Comparison of ENCODE assay signal across 10 mouse cellular contexts in genomic region chr11:45026674-45027073, GRCm38 (mm10).
DNase-seq lines count a peak whose midpoint lies in the region; ATAC-seq lines count a peak whose summit lies in the region.
"Had no signal": no experiment of that assay in that cellular context is flagged by ENCODE, and none has a peak within 500 bp of the region (broad histone marks: within the 10 kb centered on the region; RNA-seq: fewer than 3 reads in every experiment).

No protein-coding gene starts in this region.

- no peaks in the 10 kb centered on the region for H3K36me3 ChIP-seq in heart, embryonic 14.5 days (ENCODE audit: control insufficient read depth, insufficient read depth, low read length)
- H3K36me3 ChIP-seq in midbrain, embryonic 13.5 days = no peaks in the 10 kb centered on the region

- ATAC-seq in heart, embryonic 14.5 days (ENCODE audit: insufficient number of reproducible peaks, insufficient read depth, low FRiP score, low read depth) = no peak
- peak; percentile 82 for ATAC-seq in midbrain, embryonic 13.5 days

- peak overlapping the region; percentile 18 for H3K4me2 ChIP-seq in heart, embryonic 14.5 days (ENCODE audit: low read length)
- H3K4me2 ChIP-seq in midbrain, embryonic 13.5 days (replicated peaks) = peak overlapping the region; percentile 24

- H3K27me3 ChIP-seq in heart, embryonic 14.5 days (ENCODE audit: control insufficient read depth, insufficient read depth, low read length) = no peaks in the 10 kb centered on the region
- no peaks in the 10 kb centered on the region for H3K27me3 ChIP-seq in midbrain, embryonic 13.5 days

- peak overlapping the region; percentile 10; the same call in 1 of the 2 replicates for H3K9ac ChIP-seq in heart, embryonic 14.5 days (ENCODE audit: low read length)
- H3K9ac ChIP-seq in midbrain, embryonic 13.5 days (replicated peaks) = 0 out of 2 replicates have a peak overlapping the region, but pooled peaks have one; percentile 43
- H3K9ac ChIP-seq: liver, embryonic 14.5 days had no signal

- no peak for DNase-seq in heart, adult 8-10 months (ENCODE audit: low spot score)
- DNase-seq in embryo, embryonic 10.5 days (ENCODE audit: low spot score) = peak; percentile 36
- peak; percentile 11 for DNase-seq in heart, postnatal 4 days
- DNase-seq in gastrocnemius, postnatal 25 days = no peak
- DNase-seq in urinary bladder, adult 2 months (ENCODE audit: low spot score) = no peak
- no peak for DNase-seq in B cell, adult 2 months
- DNase-seq: thymus, adult 18-20 months had no signal

- no peak overlapping the region for H3K27ac ChIP-seq in heart, embryonic 14.5 days (replicated peaks in 1 of 2; ENCODE audit: control insufficient read depth in 1 of 2, insufficient read depth in 1 of 2, low read depth in 2 of 2, low read length in 2 of 2)
- peak overlapping the region; percentile 74 for H3K27ac ChIP-seq in midbrain, embryonic 13.5 days
- H3K27ac ChIP-seq: liver, embryonic 14.5 days had no signal

- no peaks in the 10 kb centered on the region for H3K9me3 ChIP-seq in heart, embryonic 14.5 days (ENCODE audit: control insufficient read depth, low read length)
- H3K9me3 ChIP-seq in midbrain, embryonic 13.5 days = no peaks in the 10 kb centered on the region

- H3K4me1 ChIP-seq in heart, embryonic 14.5 days (ENCODE audit: control insufficient read depth in 2 of 2, insufficient read depth in 2 of 2, low read length in 2 of 2) = peaks cover 0 to 4% of the 10 kb centered on the region in 2 experiments; a peak in 1 of 4 replicates
- H3K4me1 ChIP-seq in midbrain, embryonic 13.5 days (replicated peaks) = peaks cover 19% of the 10 kb centered on the region

- WGBS in heart, embryonic 14.5 days = 28% methylated on average over 10 of the region's 11 CpGs
- 6% methylated on average over 11 of the region's 11 CpGs for WGBS in midbrain, embryonic 13.5 days

- no peak overlapping the region for H3K4me3 ChIP-seq in heart, embryonic 14.5 days (ENCODE audit: control insufficient read depth in 1 of 2, insufficient read depth in 1 of 2, low read depth in 1 of 2, low read length in 2 of 2)
- no peak overlapping the region for H3K4me3 ChIP-seq in midbrain, embryonic 13.5 days (replicated peaks)

Comparison
In these comparisons a context has a peak if more than half of its experiments do, and no peak if none do; other contexts are left out.
1. DNase-seq: peak in embryo, embryonic 10.5 days (single experiment) and heart, postnatal 4 days (single experiment); none in heart, adult 8-10 months (single experiment), gastrocnemius, postnatal 25 days (single experiment), urinary bladder, adult 2 months (single experiment) and B cell, adult 2 months (0 of 2).